Mouse (Mus musculus) embryonic facial prominence, embryonic 11.5 days (tissue): ENCODE results near the gene Gm21987. TPM values are rescaled to one million over a fixed set of nuclear protein-coding genes. Genes with fewer than 3 reads are reported as not detected.

Experiments used
- ATAC-seq: fragments of 200-750 bp; cut with Nextera tagmentation; replicated peaks from 2 replicates; pipeline ENCODE4 v1.8.0; 2017; ENCODE audit warnings: low read depth; ENCODE audit not compliant: insufficient number of reproducible peaks, low FRiP score, low TSS enrichment
- DNase-seq: peaks from one replicate; pipeline ENCODE4 v3.0.0-alpha.2; 2015; ENCODE audit warnings: low spot score
- H3K27ac ChIP-seq: fragments of 300-500 bp; sonication (generic); replicated peaks from 2 replicates; pipeline ENCODE4 v1.5.1; 2014; ENCODE audit warnings: mild to moderate bottlenecking, low read depth, low read length, control low read depth
- H3K27me3 ChIP-seq: fragments of 300-500 bp; sonication (generic); 2 replicates; pipeline ENCODE4 v1.6.1; 2014; ENCODE audit warnings: mild to moderate bottlenecking, low read length, moderate library complexity, mixed read lengths; ENCODE audit not compliant: control insufficient read depth, insufficient read depth
- H3K36me3 ChIP-seq: fragments of 300-500 bp; sonication (generic); replicated peaks from 2 replicates; pipeline ENCODE4 v1.6.1; 2014; ENCODE audit warnings: low read depth, mild to moderate bottlenecking, low read length, moderate library complexity, mixed read lengths; ENCODE audit not compliant: control insufficient read depth, insufficient read depth
- H3K4me1 ChIP-seq: fragments of 300-500 bp; sonication (generic); 2 replicates; pipeline ENCODE4 v1.6.1; 2014; ENCODE audit warnings: low read length, mixed read lengths; ENCODE audit not compliant: control insufficient read depth, insufficient read depth
- H3K4me2 ChIP-seq: fragments of 300-500 bp; sonication (generic); 2 replicates; pipeline ENCODE4 v1.6.1; 2014; ENCODE audit warnings: low read depth, mild to moderate bottlenecking, control low read depth, low read length, moderate library complexity
- H3K4me3 ChIP-seq: fragments of 300-500 bp; sonication (generic); 2 replicates; pipeline ENCODE4 v1.5.1; 2014; ENCODE audit warnings: low read depth, low read length, control low read depth
- H3K9ac ChIP-seq: fragments of 300-500 bp; sonication (generic); replicated peaks from 2 replicates; pipeline ENCODE4 v1.6.1; 2014; ENCODE audit warnings: mild to moderate bottlenecking, control low read depth, low read length
- H3K9me3 ChIP-seq: fragments of 300-500 bp; sonication (generic); replicated peaks from 2 replicates; pipeline ENCODE4 v1.6.1; 2016; ENCODE audit warnings: mild to moderate bottlenecking, low read length, inconsistent platforms, mixed read lengths; ENCODE audit not compliant: control insufficient read depth
- WGBS: fragments of 180-500 bp; shearing (Covaris S2); extraction: QIAGEN DNeasy Blood & Tissue Kit; methylation state at CpG from one replicate; pipeline ENCODE4 v1.1.7; 2014; 5-methylcytosine and 5-hydroxymethylcytosine counted together
- polyA plus RNA-seq: library from polyadenylated mRNA; unstranded; fragments of >200 nt; fragmentation: Nextera tagmentation; extraction: Ambion mirVana; gene quantifications from 2 replicates; pipeline ENCODE4 v1.2.1, GENCODE M21; 2014

Gene Gm21987
- polyA plus RNA-seq, 1 experiment from 2014 or later: 0.69 TPM

DNA sequence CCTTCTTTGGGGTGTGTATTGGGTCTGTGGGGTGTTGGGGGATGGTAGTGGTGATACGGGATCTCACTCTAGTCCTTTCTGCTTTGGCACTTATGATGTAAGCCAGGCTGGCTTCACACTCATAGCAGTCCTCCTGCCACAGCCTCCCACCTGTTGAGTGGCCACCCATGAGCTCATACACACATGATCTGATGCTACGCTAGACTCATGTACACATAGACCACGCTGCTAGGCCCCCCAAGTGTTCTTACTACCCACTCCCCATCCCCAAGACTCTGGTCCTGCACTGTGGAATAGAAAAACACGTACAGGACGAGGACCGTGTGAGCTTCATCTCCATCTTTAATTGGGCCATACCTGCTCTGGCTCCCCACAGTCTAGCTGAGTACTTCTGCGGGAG lies 22.2 kb downstream of the Gm21987 start:
- no peaks in the 10 kb centered on the region for H3K9me3 ChIP-seq
- H3K27me3 ChIP-seq: no peaks in the 10 kb centered on the region
- H3K27ac ChIP-seq: no peak overlapping the region
- ATAC-seq (no peak), DNase-seq (no peak)
- no peak overlapping the region for H3K9ac ChIP-seq
- H3K4me3 ChIP-seq: no peak overlapping the region
- no peaks in the 10 kb centered on the region for H3K4me1 ChIP-seq
- WGBS: 83% methylated on average over 7 of the region's 7 CpGs
- H3K4me2 ChIP-seq: no peak overlapping the region
- H3K36me3 ChIP-seq: no peaks in the 10 kb centered on the region

DNA sequence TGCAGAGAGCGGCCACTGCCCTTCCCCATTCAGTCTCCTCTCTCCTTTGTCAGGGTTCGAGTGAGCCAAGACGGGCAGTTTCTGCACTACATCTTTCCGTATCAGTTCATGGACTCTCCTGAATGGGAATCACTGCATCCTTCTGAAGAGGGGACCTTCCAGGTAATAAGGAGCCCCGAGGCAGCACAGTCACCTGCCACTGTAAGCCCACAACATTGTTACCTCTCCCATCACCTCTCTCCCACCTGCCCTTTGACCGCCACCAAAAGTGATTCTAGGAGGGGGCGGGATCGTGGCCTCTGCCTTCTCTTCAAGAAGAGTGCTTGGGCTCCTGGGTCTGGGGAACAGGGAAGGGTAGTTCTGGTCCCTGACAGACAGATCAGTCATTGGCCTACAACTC lies 22.6 kb downstream of the Gm21987 start:
- DNase-seq: no peak
- no peak for ATAC-seq
- H3K4me2 ChIP-seq: no peak overlapping the region
- H3K27ac ChIP-seq: no peak overlapping the region
- H3K4me1 ChIP-seq: no peaks in the 10 kb centered on the region
- H3K9me3 ChIP-seq: no peaks in the 10 kb centered on the region
- no peak overlapping the region for H3K9ac ChIP-seq
- no peaks in the 10 kb centered on the region for H3K27me3 ChIP-seq
- no peak overlapping the region for H3K4me3 ChIP-seq
- 90% methylated on average over 8 of the region's 8 CpGs for WGBS
- no peaks in the 10 kb centered on the region for H3K36me3 ChIP-seq

DNA sequence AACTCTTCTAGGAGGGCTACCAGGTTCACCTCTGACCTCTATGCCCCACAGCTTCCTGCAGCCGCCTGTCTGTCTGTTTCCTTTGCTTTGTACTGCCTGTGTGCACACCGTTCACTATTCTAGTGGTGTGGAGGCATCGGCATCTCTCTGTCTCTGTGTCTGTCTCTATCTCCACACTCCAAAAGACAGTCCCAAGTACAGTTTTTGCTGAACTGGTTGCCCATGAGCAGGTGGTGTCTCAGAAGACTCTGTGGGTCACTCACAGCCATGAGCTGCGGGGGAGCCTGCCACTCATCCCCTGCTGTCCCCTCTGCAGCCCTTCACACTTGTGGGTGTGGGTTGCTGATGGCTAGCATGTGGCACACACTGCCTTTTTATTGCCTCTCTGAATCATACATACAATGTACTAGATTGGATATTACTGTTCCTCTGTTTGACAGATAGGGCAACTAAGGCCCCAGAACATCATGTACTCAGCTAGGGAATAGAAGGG lies 23.2 kb downstream of the Gm21987 start:
- H3K27me3 ChIP-seq: no peaks in the 10 kb centered on the region
- 70% methylated on average over 4 of the region's 4 CpGs for WGBS
- no peak for ATAC-seq
- H3K36me3 ChIP-seq: no peaks in the 10 kb centered on the region
- no peak overlapping the region for H3K27ac ChIP-seq
- no peak overlapping the region for H3K4me3 ChIP-seq
- H3K9ac ChIP-seq: no peak overlapping the region
- H3K9me3 ChIP-seq: no peaks in the 10 kb centered on the region
- no peaks in the 10 kb centered on the region for H3K4me1 ChIP-seq
- no peak overlapping the region for H3K4me2 ChIP-seq
- DNase-seq: no peak

DNA sequence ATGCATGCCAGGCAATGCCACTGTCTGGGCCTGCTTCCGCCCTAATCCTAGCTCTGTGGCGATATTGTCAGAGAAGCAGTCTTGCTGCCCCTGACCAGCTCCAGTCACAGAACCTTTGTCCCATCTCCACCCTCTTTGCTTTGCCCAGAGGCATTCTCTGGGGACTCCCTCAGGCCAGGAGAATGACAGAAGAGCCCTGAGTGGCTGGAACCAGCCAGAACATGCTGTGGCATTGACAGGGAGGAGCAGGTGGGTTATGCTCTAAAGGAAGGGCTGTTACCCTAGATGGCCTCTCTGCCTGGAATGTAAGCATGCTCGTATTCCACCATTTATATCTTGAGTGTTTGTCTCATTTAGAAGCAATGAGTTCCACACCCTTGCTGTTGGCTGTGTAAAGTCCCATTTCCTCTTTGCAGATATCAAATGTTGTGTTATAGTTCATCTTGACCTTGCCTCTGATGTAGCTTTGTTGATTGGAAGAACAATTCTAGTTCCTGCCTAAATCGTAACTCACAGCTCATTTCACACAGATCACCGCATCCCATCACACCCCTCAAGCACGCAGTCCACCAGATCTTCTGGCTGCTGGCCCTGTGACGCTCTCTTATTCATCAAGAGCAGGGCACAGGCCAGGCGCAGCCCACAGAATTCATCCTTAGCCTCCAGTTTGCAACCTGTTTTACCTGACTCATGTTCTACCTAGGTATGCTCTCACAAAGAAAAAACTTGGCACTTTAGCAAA lies 24.0 kb downstream of the Gm21987 start:
- 81% methylated on average over 8 of the region's 8 CpGs for WGBS
- Histone ChIP-seq H3K4me3 (no peak overlapping the region), H3K27me3 (no peaks in the 10 kb centered on the region), H3K9ac (no peak overlapping the region), H3K27ac (no peak overlapping the region), H3K9me3 (no peaks in the 10 kb centered on the region), H3K4me2 (no peak overlapping the region), H3K4me1 (no peaks in the 10 kb centered on the region), H3K36me3 (no peaks in the 10 kb centered on the region)
- ATAC-seq (no peak), DNase-seq (no peak)

DNA sequence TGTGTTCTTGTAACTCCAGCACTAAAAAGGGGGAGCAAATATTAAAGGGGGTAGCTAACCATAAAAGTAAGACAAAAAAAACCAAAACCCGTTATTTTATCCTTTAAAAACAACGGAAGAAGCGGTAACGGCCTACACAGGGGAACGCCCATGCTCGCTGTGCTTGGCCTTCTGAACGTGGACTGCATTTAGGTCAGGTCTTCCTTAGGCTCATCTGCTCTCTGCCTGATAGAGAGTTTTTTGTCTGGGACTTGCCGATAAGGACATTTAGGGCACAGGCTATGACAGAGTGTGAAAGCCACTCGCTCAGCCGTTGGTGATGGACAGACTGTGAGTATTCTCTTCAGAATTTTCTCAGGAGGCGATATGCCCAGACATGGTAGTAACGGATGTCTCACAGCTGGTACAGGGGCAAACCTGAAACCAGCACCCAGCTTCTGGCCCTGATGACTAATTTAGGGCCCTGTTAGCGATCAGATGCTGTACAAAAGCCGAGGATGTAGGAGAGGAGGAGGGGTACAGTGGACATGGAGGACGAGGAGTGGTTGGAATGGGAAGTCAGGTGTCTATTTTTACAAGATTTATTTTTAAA lies 25.0 kb downstream of the Gm21987 start:
- H3K4me2 ChIP-seq: no peak overlapping the region
- no peaks in the 10 kb centered on the region; the same call in 1 of the 2 replicates for H3K4me1 ChIP-seq
- no peak overlapping the region for H3K27ac ChIP-seq
- H3K36me3 ChIP-seq: no peaks in the 10 kb centered on the region
- ATAC-seq: no peak
- no peaks in the 10 kb centered on the region for H3K27me3 ChIP-seq
- no peak overlapping the region for H3K4me3 ChIP-seq
- no peak for DNase-seq
- 90% methylated on average over 15 of the region's 15 CpGs for WGBS
- H3K9me3 ChIP-seq: no peaks in the 10 kb centered on the region
- H3K9ac ChIP-seq: no peak overlapping the region

DNA sequence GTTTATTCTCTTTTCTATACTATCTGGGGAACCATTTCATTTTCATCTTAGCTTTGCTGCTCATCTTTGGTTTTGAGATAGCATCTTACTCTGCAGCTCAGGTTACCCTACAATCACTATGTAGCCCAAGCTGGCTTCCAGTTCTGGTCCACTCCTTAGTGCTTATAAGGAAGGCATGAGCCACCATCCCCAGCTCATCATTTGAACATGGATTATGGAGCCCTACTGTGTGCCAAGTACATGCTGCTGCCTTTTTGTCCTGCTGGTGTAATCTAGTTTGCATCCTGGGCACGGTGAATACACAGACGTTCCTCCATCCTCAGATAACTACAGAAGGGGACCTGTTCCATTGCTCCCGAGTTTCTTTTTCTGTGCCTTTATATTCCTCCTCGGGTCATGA lies 26.0 kb downstream of the Gm21987 start:
- H3K27ac ChIP-seq: no peak overlapping the region
- H3K36me3 ChIP-seq: no peaks in the 10 kb centered on the region
- H3K9me3 ChIP-seq: no peaks in the 10 kb centered on the region
- DNase-seq: no peak
- no peaks in the 10 kb centered on the region for H3K27me3 ChIP-seq
- H3K4me2 ChIP-seq: no peak overlapping the region
- 83% methylated on average over 4 of the region's 4 CpGs for WGBS
- no peak for ATAC-seq
- H3K4me3 ChIP-seq: no peak overlapping the region
- H3K4me1 ChIP-seq: no peaks in the 10 kb centered on the region; the same call in 1 of the 2 replicates
- no peak overlapping the region for H3K9ac ChIP-seq

DNA sequence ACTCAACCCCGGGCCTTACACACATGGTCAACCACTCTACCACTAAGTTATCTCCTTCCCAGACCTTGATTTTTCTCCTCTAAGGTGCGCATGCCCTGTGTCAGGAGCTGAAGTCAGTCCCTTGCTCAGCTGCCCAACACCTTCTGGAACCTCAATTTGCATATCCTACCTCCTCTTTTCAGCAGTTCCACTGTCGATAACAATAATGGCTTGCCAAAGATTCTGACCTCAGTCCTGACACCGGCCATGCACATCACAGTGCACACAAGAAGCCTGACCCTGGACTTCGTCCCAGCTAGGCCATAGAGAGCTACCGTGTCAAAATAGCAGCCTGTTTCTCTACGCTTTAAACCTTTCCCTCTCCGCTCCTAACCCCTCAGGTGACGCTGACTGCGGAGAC lies 26.6 kb downstream of the Gm21987 start:
- Histone ChIP-seq H3K36me3 (no peaks in the 10 kb centered on the region), H3K9ac (no peak overlapping the region), H3K27me3 (no peaks in the 10 kb centered on the region), H3K27ac (no peak overlapping the region), H3K4me3 (no peak overlapping the region), H3K4me1 (no peaks in the 10 kb centered on the region; the same call in 1 of the 2 replicates), H3K9me3 (no peaks in the 10 kb centered on the region), H3K4me2 (no peak overlapping the region)
- WGBS: 85% methylated on average over 10 of the region's 10 CpGs
- ATAC-seq (no peak), DNase-seq (no peak)

DNA sequence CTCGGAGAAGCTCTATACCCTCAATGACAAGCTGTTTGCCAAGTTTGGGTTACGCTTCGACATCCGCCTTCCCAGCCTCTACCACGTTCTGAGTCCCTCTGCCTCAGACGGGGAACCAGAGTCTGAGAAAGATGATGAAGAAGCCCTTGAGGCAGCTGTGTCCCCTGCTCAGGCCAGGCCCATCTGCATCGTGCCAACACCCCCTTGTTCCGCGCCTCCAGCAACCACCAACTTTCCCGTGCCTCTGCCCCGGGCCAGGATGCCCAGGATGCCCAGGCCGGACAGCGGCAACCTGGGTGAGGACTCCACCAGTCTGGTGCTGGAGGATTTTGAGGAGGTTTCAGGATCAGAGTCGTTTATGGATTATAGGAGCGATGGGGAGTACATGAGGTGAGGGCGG lies 27.1 kb downstream of the Gm21987 start:
- no peak overlapping the region for H3K4me2 ChIP-seq
- H3K27me3 ChIP-seq: no peaks in the 10 kb centered on the region
- H3K4me3 ChIP-seq: no peak overlapping the region
- ATAC-seq (no peak), DNase-seq (no peak)
- no peak overlapping the region for H3K9ac ChIP-seq
- no peaks in the 10 kb centered on the region for H3K36me3 ChIP-seq
- H3K4me1 ChIP-seq: no peaks in the 10 kb centered on the region; the same call in 1 of the 2 replicates
- 82% methylated on average over 16 of the region's 16 CpGs for WGBS
- no peaks in the 10 kb centered on the region for H3K9me3 ChIP-seq
- H3K27ac ChIP-seq: no peak overlapping the region
